Mouse (Mus musculus): ENCODE measurements around the gene Il5ra.

GRCm38 (mm10) chr6:106765892-106766291 is 17.1 kb upstream of the Il5ra start:
- TF ChIP-seq TAL1 (IDR thresholded peaks at IDR 0.05; ENCODE audit: low read length) (no peak), GATA1 (IDR thresholded peaks at IDR 0.05; ENCODE audit: low read length) (no peak)

All from erythroblast, embryonic 14.5 days (primary cell).